Mouse (Mus musculus): ENCODE results near the gene Rab11fip3. TPM values are rescaled to one million over a fixed set of nuclear protein-coding genes. Genes with fewer than 3 reads are reported as not detected.

Rab11fip3 gene
- total RNA-seq, 1 experiment = 9.4 TPM

GRCm38 (mm10) chr17:26009540-26009939 is 59.8 kb downstream of the Rab11fip3 start:
- in situ Hi-C loops (cut with MboI; ENCODE audit: low sequenced_read_pairs in 2 of 2, unreplicated experiment in 2 of 2) = no loop called here
- no peak overlapping the region for H3K27ac ChIP-seq (ENCODE audit: insufficient read depth, low read depth, low read length, poor library complexity, severe bottlenecking)
- no peak for TF ChIP-seq ZC3H11A (IDR thresholded peaks at IDR 0.05; ENCODE audit: borderline replicate concordance, low read depth, low read length)
- TF ChIP-seq HCFC1 (IDR thresholded peaks at IDR 0.05; ENCODE audit: borderline replicate concordance, insufficient read depth, low read length) = 0 out of 2 replicates have a peak, but pooled peaks have one; percentile 5
- TF ChIP-seq MAFK (IDR thresholded peaks at IDR 0.05; ENCODE audit: insufficient read depth, low read depth, low read length) = 0 out of 2 replicates have a peak, but pooled peaks have one; percentile 9
- no peak for TF ChIP-seq CHD2 (IDR thresholded peaks at IDR 0.05; ENCODE audit: low read depth, low read length)
- TF ChIP-seq ZNF384 (IDR thresholded peaks at IDR 0.05; ENCODE audit: low read depth, low read length) = no peak
- peaks cover 4% of the 10 kb centered on the region; the same call in 1 of the 2 replicates for H3K36me3 ChIP-seq (ENCODE audit: control insufficient read depth, insufficient read depth, low read length, poor library complexity, severe bottlenecking)
- H3K4me1 ChIP-seq (ENCODE audit: control insufficient read depth in 2 of 2, insufficient read depth in 2 of 2, low read length in 2 of 2, poor library complexity in 1 of 2) = peaks cover 0 to 2% of the 10 kb centered on the region in 2 experiments; a peak in 1 of 4 replicates
- no peaks in the 10 kb centered on the region for H3K9me3 ChIP-seq (ENCODE audit: control insufficient read depth, insufficient read depth, low read depth, low read length)
- H3K4me3 ChIP-seq (ENCODE audit: insufficient read depth in 1 of 2, low read depth in 1 of 2, low read length in 2 of 2, poor library complexity in 1 of 2, severe bottlenecking in 1 of 2) = no peak overlapping the region
- DNase-seq (ENCODE audit: low read depth, low spot score) = peak; percentile 86
- no peak overlapping the region for H3K9ac ChIP-seq (ENCODE audit: insufficient read depth, low read depth, low read length, poor library complexity, severe bottlenecking)

GRCm38 (mm10) chr17:26008787-26009186 is 60.6 kb downstream of the Rab11fip3 start:
- no peak overlapping the region for H3K27ac ChIP-seq (ENCODE audit: insufficient read depth, low read depth, low read length, poor library complexity, severe bottlenecking)
- no peak for DNase-seq (ENCODE audit: low read depth, low spot score)
- in situ Hi-C loops (cut with MboI; ENCODE audit: low sequenced_read_pairs in 2 of 2, unreplicated experiment in 2 of 2) = no loop called here
- H3K4me3 ChIP-seq (ENCODE audit: insufficient read depth in 1 of 2, low read depth in 1 of 2, low read length in 2 of 2, poor library complexity in 1 of 2, severe bottlenecking in 1 of 2) = no peak overlapping the region
- H3K4me1 ChIP-seq (ENCODE audit: control insufficient read depth in 2 of 2, insufficient read depth in 2 of 2, low read length in 2 of 2, poor library complexity in 1 of 2) = peaks cover 0 to 2% of the 10 kb centered on the region in 2 experiments; a peak in 1 of 4 replicates
- H3K36me3 ChIP-seq (ENCODE audit: control insufficient read depth, insufficient read depth, low read length, poor library complexity, severe bottlenecking) = peaks cover 4% of the 10 kb centered on the region; the same call in 1 of the 2 replicates
- H3K9me3 ChIP-seq (ENCODE audit: control insufficient read depth, insufficient read depth, low read depth, low read length) = no peaks in the 10 kb centered on the region
- H3K9ac ChIP-seq (ENCODE audit: insufficient read depth, low read depth, low read length, poor library complexity, severe bottlenecking) = no peak overlapping the region
- TF ChIP-seq ZNF384 (IDR thresholded peaks at IDR 0.05; ENCODE audit: low read depth, low read length) (no peak), CHD2 (IDR thresholded peaks at IDR 0.05; ENCODE audit: low read depth, low read length) (no peak), HCFC1 (IDR thresholded peaks at IDR 0.05; ENCODE audit: borderline replicate concordance, insufficient read depth, low read length) (no peak), MAFK (IDR thresholded peaks at IDR 0.05; ENCODE audit: insufficient read depth, low read depth, low read length) (no peak), ZC3H11A (IDR thresholded peaks at IDR 0.05; ENCODE audit: borderline replicate concordance, low read depth, low read length) (no peak)

- H3K36me3 ChIP-seq (ENCODE audit: control insufficient read depth, insufficient read depth, low read length, poor library complexity, severe bottlenecking) = peaks cover 4% of the 10 kb centered on the region; the same call in 1 of the 2 replicates
- in situ Hi-C loops (cut with MboI; ENCODE audit: low sequenced_read_pairs in 2 of 2, unreplicated experiment in 2 of 2) = no loop called here
- DNase-seq (ENCODE audit: low read depth, low spot score) = no peak
- H3K4me1 ChIP-seq (ENCODE audit: control insufficient read depth in 2 of 2, insufficient read depth in 2 of 2, low read length in 2 of 2, poor library complexity in 1 of 2) = peaks cover 0 to 2% of the 10 kb centered on the region in 2 experiments; a peak in 1 of 4 replicates
- TF ChIP-seq ZNF384 (IDR thresholded peaks at IDR 0.05; ENCODE audit: low read depth, low read length) = no peak
- no peak for TF ChIP-seq CHD2 (IDR thresholded peaks at IDR 0.05; ENCODE audit: low read depth, low read length)
- TF ChIP-seq HCFC1 (IDR thresholded peaks at IDR 0.05; ENCODE audit: borderline replicate concordance, insufficient read depth, low read length) = no peak
- H3K9me3 ChIP-seq (ENCODE audit: control insufficient read depth, insufficient read depth, low read depth, low read length) = no peaks in the 10 kb centered on the region
- no peak overlapping the region for H3K27ac ChIP-seq (ENCODE audit: insufficient read depth, low read depth, low read length, poor library complexity, severe bottlenecking)
- H3K4me3 ChIP-seq (ENCODE audit: insufficient read depth in 1 of 2, low read depth in 1 of 2, low read length in 2 of 2, poor library complexity in 1 of 2, severe bottlenecking in 1 of 2) = no peak overlapping the region
- no peak overlapping the region for H3K9ac ChIP-seq (ENCODE audit: insufficient read depth, low read depth, low read length, poor library complexity, severe bottlenecking)
Measured at GRCm38 (mm10) chr17:26008331-26008730, 61.0 kb downstream of the Rab11fip3 start.

- Histone ChIP-seq H3K27ac (ENCODE audit: insufficient read depth, low read depth, low read length, poor library complexity, severe bottlenecking) (no peak overlapping the region), H3K9me3 (ENCODE audit: control insufficient read depth, insufficient read depth, low read depth, low read length) (no peaks in the 10 kb centered on the region), H3K36me3 (ENCODE audit: control insufficient read depth, insufficient read depth, low read length, poor library complexity, severe bottlenecking) (no peaks in the 10 kb centered on the region; the same call in 1 of the 2 replicates), H3K9ac (ENCODE audit: insufficient read depth, low read depth, low read length, poor library complexity, severe bottlenecking) (no peak overlapping the region), H3K4me3 (ENCODE audit: insufficient read depth in 1 of 2, low read depth in 1 of 2, low read length in 2 of 2, poor library complexity in 1 of 2, severe bottlenecking in 1 of 2) (no peak overlapping the region), H3K4me1 (ENCODE audit: control insufficient read depth in 2 of 2, insufficient read depth in 2 of 2, low read length in 2 of 2, poor library complexity in 1 of 2) (peaks cover 0 to 2% of the 10 kb centered on the region in 2 experiments; a peak in 1 of 4 replicates)
- DNase-seq (ENCODE audit: low read depth, low spot score) = no peak
- no peak for TF ChIP-seq CHD2 (IDR thresholded peaks at IDR 0.05; ENCODE audit: low read depth, low read length)
- TF ChIP-seq HCFC1 (IDR thresholded peaks at IDR 0.05; ENCODE audit: borderline replicate concordance, insufficient read depth, low read length) = no peak
- TF ChIP-seq ZNF384 (IDR thresholded peaks at IDR 0.05; ENCODE audit: low read depth, low read length) = no peak
- TF ChIP-seq ZC3H11A (IDR thresholded peaks at IDR 0.05; ENCODE audit: borderline replicate concordance, low read depth, low read length) = no peak
- in situ Hi-C loops (cut with MboI; ENCODE audit: low sequenced_read_pairs in 2 of 2, unreplicated experiment in 2 of 2) = no loop called here
Measured at GRCm38 (mm10) chr17:26007646-26008045, 61.7 kb downstream of the Rab11fip3 start.
